Mouse (Mus musculus) embryonic fibroblast, embryonic 13.5 days (primary cell): ENCODE results near the gene Olfr1254. TPM values are rescaled to one million over a fixed set of nuclear protein-coding genes. Genes with fewer than 3 reads are reported as not detected.

ENCODE experiments used
- H3K27ac ChIP-seq: 2 replicates; pipeline ENCODE4 v1.5.1; 2012; ENCODE audit warnings: low read length, control low read depth, inconsistent platforms; ENCODE audit not compliant: insufficient read depth
- H3K4me1 ChIP-seq: 2 replicates; pipeline ENCODE4 v1.6.1; 2011; ENCODE audit warnings: low read length; ENCODE audit not compliant: control insufficient read depth, insufficient read depth
- H3K4me3 ChIP-seq: 2 replicates; pipeline ENCODE4 v1.5.1; 2011; ENCODE audit warnings: mild to moderate bottlenecking, control low read depth, low read length; ENCODE audit not compliant: insufficient read depth
- CTCF ChIP-seq: IDR thresholded peaks from 2 replicates; pipeline ENCODE4 v1.5.1; 2011; ENCODE audit warnings: mild to moderate bottlenecking, control low read depth, low read length, moderate library complexity, borderline replicate concordance; ENCODE audit not compliant: insufficient read depth
- POLR2A ChIP-seq: IDR thresholded peaks from 2 replicates; pipeline ENCODE4 v1.6.1; 2011; ENCODE audit warnings: low read depth, mild to moderate bottlenecking, control low read depth, low read length, moderate library complexity
- polyA plus RNA-seq: library from polyadenylated mRNA; stranded (reverse); fragments of >200 nt; gene quantifications from 2 replicates; pipeline ENCODE4 v1.2.4, GENCODE M21; 2011; ENCODE audit warnings: low read depth; ENCODE audit not compliant: missing spikeins, insufficient read length

Olfr1254 gene
- polyA plus RNA-seq: not detected in 2 replicates

DNA sequence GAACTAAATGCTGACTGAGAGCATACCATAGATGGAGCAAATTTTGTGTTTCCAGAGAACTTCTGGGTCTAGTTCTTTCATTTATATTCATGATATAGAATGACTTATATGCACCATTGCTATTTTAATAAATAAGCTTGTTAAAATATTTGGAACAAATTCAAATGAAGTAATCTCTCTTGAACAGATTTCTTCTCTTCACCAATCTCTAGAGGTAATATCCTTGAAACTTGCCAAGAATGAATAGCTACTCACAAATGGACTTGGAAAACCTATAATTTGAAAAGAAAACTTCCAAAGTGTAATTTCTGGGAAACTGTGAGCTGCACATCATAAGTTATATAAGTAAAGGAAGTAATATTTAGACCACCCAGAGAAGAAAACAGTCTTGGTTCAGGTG, at the start of gene Olfr1254:
Olfr1254 (minus strand) TSS at position 101 of the 400 bp plus-strand sequence.
- Histone ChIP-seq H3K27ac (no peak within 1 kb of the TSS), H3K4me3 (no peak within 1 kb of the TSS), H3K4me1 (no peaks in the 10 kb centered on the region)
- TF ChIP-seq POLR2A: no peak
- TF ChIP-seq CTCF: no peak

DNA sequence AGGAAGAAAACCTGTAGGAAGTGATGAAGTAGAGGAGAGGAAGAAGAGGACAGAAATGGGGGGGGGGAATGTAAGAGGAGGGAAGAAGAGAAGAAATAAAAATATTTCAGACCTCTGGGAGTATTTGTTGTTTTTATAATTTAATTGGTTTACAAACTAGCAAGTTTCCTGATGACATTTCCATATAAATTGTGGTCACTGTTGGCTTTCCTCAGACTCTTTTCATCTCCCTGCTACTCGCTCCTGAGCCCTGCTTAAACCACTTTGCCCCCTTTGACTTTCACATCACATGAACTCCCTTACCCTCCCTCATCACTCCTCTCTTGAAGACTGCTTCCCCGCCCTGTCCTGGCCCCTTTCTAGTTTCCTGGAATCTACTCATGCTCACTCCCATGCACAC, 48.0 kb upstream of the Olfr1254 start, which contains the start of gene Olfr1256:
Olfr1256 (minus strand) TSS at position 101 of the 400 bp plus-strand sequence.
- H3K27ac ChIP-seq: no peak within 1 kb of the TSS
- no peak for TF ChIP-seq CTCF
- TF ChIP-seq POLR2A: no peak
- no peak within 1 kb of the TSS for H3K4me3 ChIP-seq

DNA sequence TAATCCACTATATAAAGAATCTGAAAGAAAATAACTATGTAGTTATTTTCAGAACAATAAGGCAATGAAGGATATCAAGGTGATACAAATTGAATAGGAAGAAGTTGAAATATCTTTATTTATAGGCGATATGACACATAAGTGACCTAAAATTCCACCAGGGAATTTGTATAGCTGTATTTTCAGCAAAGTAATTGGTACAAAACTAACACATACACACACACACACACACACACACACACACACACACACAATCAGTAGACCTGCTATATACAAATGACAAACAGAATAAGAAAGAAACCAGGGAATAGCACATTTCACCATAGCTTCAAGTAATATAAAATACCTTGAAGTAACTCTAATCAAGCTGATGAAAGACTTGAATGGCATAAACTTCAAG, 26.8 kb upstream of the Olfr1254 start:
- no peak overlapping the region for H3K4me3 ChIP-seq
- no peaks in the 10 kb centered on the region for H3K4me1 ChIP-seq
- no peak overlapping the region for H3K27ac ChIP-seq
- TF ChIP-seq CTCF: no peak
- no peak for TF ChIP-seq POLR2A

More for the DNA sequence above, 48.0 kb upstream of the Olfr1254 start, which contains the start of gene Olfr1256:
- no peaks in the 10 kb centered on the region for H3K4me1 ChIP-seq

DNA sequence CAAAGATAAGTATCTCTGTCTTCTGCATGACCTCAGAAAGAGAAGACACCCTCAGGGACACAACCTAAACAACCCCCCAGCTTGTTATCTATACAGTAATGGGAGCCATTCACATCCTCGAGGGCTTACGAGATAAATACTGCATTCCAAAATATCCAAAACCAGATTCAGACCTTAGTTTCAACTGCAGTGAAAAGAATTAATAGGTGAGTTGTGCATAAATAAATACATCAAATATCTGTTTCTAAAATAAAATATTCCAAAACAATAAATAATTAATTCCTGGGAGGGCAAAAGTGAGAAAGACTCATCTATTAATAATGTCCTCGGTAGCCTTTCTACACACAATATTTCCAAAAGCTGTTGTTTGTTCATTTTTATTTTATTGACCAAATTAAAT, 18.3 kb upstream of the Olfr1254 start, which contains the start of gene Olfr1255:
Olfr1255 (plus strand) TSS at position 301 of the 400 bp plus-strand sequence.
- no peaks in the 10 kb centered on the region for H3K4me1 ChIP-seq
- no peak for TF ChIP-seq POLR2A
- no peak for TF ChIP-seq CTCF
- no peak within 1 kb of the TSS for H3K4me3 ChIP-seq
- H3K27ac ChIP-seq: no peak within 1 kb of the TSS

DNA sequence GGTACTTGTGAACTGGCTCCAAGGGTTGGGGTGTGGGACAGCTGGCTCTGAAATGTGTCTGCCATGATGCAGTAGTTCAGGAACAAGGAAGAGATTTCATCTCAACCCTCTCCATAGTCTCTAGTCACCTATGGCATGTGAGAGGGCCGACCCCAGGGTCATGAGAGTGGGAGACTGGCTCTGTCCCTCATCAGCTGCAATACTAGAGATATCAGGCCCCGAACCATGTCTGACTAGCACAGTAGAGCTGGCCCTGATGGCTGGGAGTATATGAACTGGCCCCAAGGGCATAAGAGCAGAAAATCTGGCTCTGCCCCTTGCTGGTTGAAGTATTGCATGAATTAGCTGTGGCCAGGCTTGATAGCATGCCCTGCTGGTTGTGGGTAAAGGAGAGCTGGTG, 17.3 kb upstream of the Olfr1254 start:
- no peak overlapping the region for H3K27ac ChIP-seq
- no peaks in the 10 kb centered on the region for H3K4me1 ChIP-seq
- TF ChIP-seq POLR2A: no peak
- TF ChIP-seq CTCF: no peak
- no peak overlapping the region for H3K4me3 ChIP-seq

DNA sequence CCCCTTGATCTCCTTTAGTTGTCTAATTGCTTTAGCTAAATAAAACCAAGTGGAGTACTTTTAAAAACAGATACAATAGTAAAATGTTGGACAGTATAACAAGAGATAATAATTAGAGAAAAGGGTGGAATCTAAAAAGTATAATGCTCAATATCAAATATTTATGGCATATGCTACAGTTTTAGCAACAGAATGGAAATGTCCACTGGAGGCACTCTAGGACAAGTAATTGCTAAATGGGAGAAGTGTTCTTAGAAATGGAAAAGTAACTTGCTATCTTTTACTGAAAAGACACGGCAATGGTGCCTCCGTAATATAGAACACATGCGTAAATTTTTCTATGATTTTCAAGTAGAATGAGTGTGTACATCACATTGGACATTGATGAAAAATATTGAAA, 6.2 kb upstream of the Olfr1254 start:
- H3K27ac ChIP-seq: no peak overlapping the region
- H3K4me3 ChIP-seq: no peak overlapping the region
- no peaks in the 10 kb centered on the region for H3K4me1 ChIP-seq
- TF ChIP-seq CTCF (no peak), POLR2A (no peak)

DNA sequence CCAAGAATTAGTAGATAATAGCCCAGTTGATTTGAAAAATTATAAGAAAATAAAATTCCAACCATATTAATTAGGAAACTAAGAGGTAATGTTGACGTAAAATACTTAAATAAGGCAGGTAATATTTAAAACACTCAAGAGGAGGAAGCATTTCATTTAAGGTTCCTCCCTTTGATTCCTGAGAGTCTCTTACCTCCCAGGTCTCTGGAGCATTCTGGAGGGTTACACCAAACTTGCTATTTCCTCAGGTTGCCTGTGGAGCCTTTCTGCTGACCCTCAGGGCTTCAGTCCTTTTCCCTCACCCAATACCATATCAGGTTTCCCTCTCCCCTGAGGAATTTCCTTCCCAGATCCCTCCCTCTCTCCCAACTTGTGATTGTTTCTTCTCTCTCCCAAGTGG, 36.4 kb downstream of the Olfr1254 start, which contains the start of gene Olfr1253:
Olfr1253 (minus strand) TSS at position 101 of the 400 bp plus-strand sequence.
- Histone ChIP-seq H3K4me1 (no peaks in the 10 kb centered on the region), H3K27ac (no peak within 1 kb of the TSS), H3K4me3 (no peak within 1 kb of the TSS)
- no peak for TF ChIP-seq CTCF
- TF ChIP-seq POLR2A: no peak

Other genes with a start within 250 kb of the Olfr1254 start
- not detected in 2 replicates for gene Olfr1245, start 215.2 kb downstream of the Olfr1254 start, polyA plus RNA-seq
- not detected in 2 replicates for gene Olfr1246, start 200.5 kb downstream of the Olfr1254 start, polyA plus RNA-seq
- gene Olfr1247, start 179.5 kb downstream of the Olfr1254 start, polyA plus RNA-seq: not detected in 2 replicates
- not detected in 2 replicates for gene Olfr1248, start 175.4 kb downstream of the Olfr1254 start, polyA plus RNA-seq
- gene Olfr1249, start 158.6 kb downstream of the Olfr1254 start, polyA plus RNA-seq: not detected in 2 replicates
- gene Olfr1250, start 132.2 kb downstream of the Olfr1254 start, polyA plus RNA-seq: not detected in 2 replicates
- gene Olfr1251, start 121.7 kb downstream of the Olfr1254 start, polyA plus RNA-seq: not detected in 2 replicates
- gene Olfr1252, start 68.6 kb downstream of the Olfr1254 start, polyA plus RNA-seq: not detected in 2 replicates
- gene Olfr1253, start 36.5 kb downstream of the Olfr1254 start, polyA plus RNA-seq: not detected in 2 replicates
- not detected in 2 replicates for gene Olfr1255, start 18.4 kb upstream of the Olfr1254 start, polyA plus RNA-seq
- not detected in 2 replicates for gene Olfr1256, start 47.9 kb upstream of the Olfr1254 start, polyA plus RNA-seq
- gene Olfr48, start 54.6 kb upstream of the Olfr1254 start, polyA plus RNA-seq: not detected in 2 replicates
- gene Olfr1257, start 84.8 kb upstream of the Olfr1254 start, polyA plus RNA-seq: not detected in 2 replicates
- gene Olfr1258, start 133.7 kb upstream of the Olfr1254 start, polyA plus RNA-seq: not detected in 2 replicates
- gene Olfr1259, start 155.0 kb upstream of the Olfr1254 start, polyA plus RNA-seq: not detected in 2 replicates
- gene Olfr1260, start 180.7 kb upstream of the Olfr1254 start, polyA plus RNA-seq: not detected in 2 replicates
- gene Olfr1261, start 197.6 kb upstream of the Olfr1254 start, polyA plus RNA-seq: not detected in 2 replicates
- gene Olfr1262, start 206.5 kb upstream of the Olfr1254 start, polyA plus RNA-seq: not detected in 2 replicates
- gene Olfr1263, start 218.5 kb upstream of the Olfr1254 start, polyA plus RNA-seq: not detected in 2 replicates
- not detected in 2 replicates for gene Olfr1264, start 232.0 kb upstream of the Olfr1254 start, polyA plus RNA-seq
- gene Olfr1265, start 241.7 kb upstream of the Olfr1254 start, polyA plus RNA-seq: not detected in 2 replicates